Comparison of ENCODE assay signal across 8 mouse cellular contexts in the genomic region with DNA sequence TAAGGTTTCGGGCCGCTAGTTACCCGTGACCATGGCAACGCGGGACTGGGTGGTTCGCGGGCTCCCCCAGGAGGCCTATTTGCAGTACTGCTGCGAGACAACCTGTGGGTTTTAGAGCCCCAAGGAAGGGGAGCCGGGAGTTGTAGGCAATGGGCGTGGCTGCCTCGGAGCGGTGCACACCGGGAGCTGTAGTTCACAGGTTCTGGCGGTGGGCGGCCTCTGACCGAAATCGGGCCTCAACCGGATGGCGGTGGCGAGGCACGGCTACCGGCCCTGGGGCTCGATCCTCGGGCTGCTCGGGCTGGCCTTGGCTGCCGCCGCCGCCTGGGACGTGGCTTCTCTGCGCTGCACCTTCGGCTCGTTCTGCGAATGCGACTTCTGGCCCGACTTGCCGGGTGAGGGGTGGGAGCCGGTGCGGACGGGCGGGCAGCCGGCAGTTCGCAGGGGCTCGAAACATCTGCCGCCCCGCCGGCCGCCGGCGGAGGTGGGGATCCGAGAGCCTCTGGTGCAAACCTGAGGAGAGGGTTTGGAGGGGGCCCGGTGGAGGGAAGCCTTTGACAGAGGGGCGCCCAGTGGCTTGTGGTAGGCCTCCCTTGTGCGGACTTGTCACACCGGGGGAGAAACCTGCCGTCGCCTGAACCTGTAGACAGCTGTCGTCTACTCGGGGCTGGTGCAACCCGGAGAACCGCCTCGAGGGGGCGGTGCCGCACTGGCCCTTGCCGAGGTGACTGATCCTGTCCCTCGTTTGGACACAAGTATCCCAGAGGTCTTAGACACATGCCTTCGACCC. TPM values are rescaled to one million over a fixed set of nuclear protein-coding genes. Genes with fewer than 3 reads are reported as not detected.
DNase-seq lines count a peak whose midpoint lies in the region; ATAC-seq and TF ChIP-seq lines count a peak whose summit lies in the region.

A gene (plus strand): TSS at position 179 of the 790 bp plus-strand sequence.

- WGBS in forebrain, embryonic 10.5 days = under 1% methylated on average over 66 of the region's 66 CpGs
- under 1% methylated on average over 65 of the region's 66 CpGs for WGBS in heart, embryonic 15.5 days
- under 1% methylated on average over 66 of the region's 66 CpGs for WGBS in liver, embryonic 14.5 days (ENCODE audit: insufficient replicate concordance)
- under 1% methylated on average over 63 of the region's 66 CpGs for WGBS in neural tube, embryonic 11.5 days
- under 1% methylated on average over 65 of the region's 66 CpGs for WGBS in stomach, postnatal 0 days

- H3K27me3 ChIP-seq in forebrain, embryonic 10.5 days (ENCODE audit: poor library complexity, severe bottlenecking) = peaks cover 11% of the 10 kb centered on the region
- no peaks in the 10 kb centered on the region for H3K27me3 ChIP-seq in heart, embryonic 15.5 days
- no peaks in the 10 kb centered on the region for H3K27me3 ChIP-seq in liver, embryonic 14.5 days (ENCODE audit: control insufficient read depth, insufficient read depth, low read length)
- no peaks in the 10 kb centered on the region for H3K27me3 ChIP-seq in neural tube, embryonic 11.5 days (ENCODE audit: control insufficient read depth, insufficient read depth, low read length)
- H3K27me3 ChIP-seq in stomach, postnatal 0 days (ENCODE audit: control insufficient read depth, insufficient read depth, low read length) = no peaks in the 10 kb centered on the region

- ATAC-seq in heart, embryonic 15.5 days (replicated peaks; ENCODE audit: insufficient number of reproducible peaks, insufficient read depth, low FRiP score, low read depth) = peak; percentile 96
- peak; percentile 92 for ATAC-seq in liver, embryonic 14.5 days (ENCODE audit: insufficient read depth)
- peak; percentile 89 for ATAC-seq in neural tube, embryonic 11.5 days (ENCODE audit: insufficient read depth, low FRiP score, low TSS enrichment)
- ATAC-seq in stomach, postnatal 0 days (ENCODE audit: low FRiP score, low TSS enrichment) = peak; percentile 95

- peak within 1 kb of the TSS; percentile 73 for H3K4me2 ChIP-seq in heart, embryonic 15.5 days
- H3K4me2 ChIP-seq in liver, embryonic 14.5 days (ENCODE audit: low read depth) = peak within 1 kb of the TSS; percentile 97
- peak within 1 kb of the TSS; percentile 52 for H3K4me2 ChIP-seq in neural tube, embryonic 11.5 days (ENCODE audit: low read depth)
- peak within 1 kb of the TSS; percentile 69 for H3K4me2 ChIP-seq in stomach, postnatal 0 days (replicated peaks; ENCODE audit: low read depth)

- H3K4me1 ChIP-seq in forebrain, embryonic 10.5 days = peaks cover 24% of the 10 kb centered on the region
- peaks cover 6% of the 10 kb centered on the region for H3K4me1 ChIP-seq in heart, embryonic 15.5 days (replicated peaks)
- H3K4me1 ChIP-seq in liver, embryonic 14.5 days (replicated peaks; ENCODE audit: control insufficient read depth in 2 of 2, insufficient read depth in 2 of 2, low read length in 1 of 2) = no peaks in the 10 kb centered on the region
- 0 out of 2 replicates have a peak, but pooled peaks cover 4% of the 10 kb centered on the region for H3K4me1 ChIP-seq in neural tube, embryonic 11.5 days (ENCODE audit: control insufficient read depth, insufficient read depth, low read length)
- H3K4me1 ChIP-seq in stomach, postnatal 0 days (replicated peaks; ENCODE audit: control insufficient read depth, insufficient read depth) = no peaks in the 10 kb centered on the region

- TF ChIP-seq EP300 in liver, embryonic 14.5 days (IDR thresholded peaks at IDR 0.05; ENCODE audit: low read depth) = 0 out of 2 replicates have a peak, but pooled peaks have one; percentile 7
- no peak for TF ChIP-seq EP300 in stomach, postnatal 0 days (optimal IDR thresholded peaks at IDR 0.05)

- H3K9me3 ChIP-seq in forebrain, embryonic 10.5 days = no peaks in the 10 kb centered on the region
- H3K9me3 ChIP-seq in heart, embryonic 15.5 days (replicated peaks) = no peaks in the 10 kb centered on the region
- H3K9me3 ChIP-seq in liver, embryonic 14.5 days (ENCODE audit: control insufficient read depth, low read length) = no peaks in the 10 kb centered on the region
- H3K9me3 ChIP-seq in neural tube, embryonic 11.5 days (ENCODE audit: control insufficient read depth, low read length) = no peaks in the 10 kb centered on the region
- H3K9me3 ChIP-seq in stomach, postnatal 0 days (ENCODE audit: control insufficient read depth, low read length) = no peaks in the 10 kb centered on the region

- peaks cover 57% of the 10 kb centered on the region for H3K36me3 ChIP-seq in forebrain, embryonic 10.5 days (replicated peaks)
- peaks cover 31% of the 10 kb centered on the region; the same call in 1 of the 2 replicates for H3K36me3 ChIP-seq in heart, embryonic 15.5 days
- H3K36me3 ChIP-seq in liver, embryonic 14.5 days (replicated peaks; ENCODE audit: control insufficient read depth, insufficient read depth, low read depth) = no peaks in the 10 kb centered on the region
- H3K36me3 ChIP-seq in neural tube, embryonic 11.5 days (ENCODE audit: control insufficient read depth, insufficient read depth, low read length) = peaks cover 5% of the 10 kb centered on the region
- peaks cover 12% of the 10 kb centered on the region for H3K36me3 ChIP-seq in stomach, postnatal 0 days (ENCODE audit: control insufficient read depth, insufficient read depth, low read length)

- peak within 1 kb of the TSS; percentile 83 for H3K9ac ChIP-seq in heart, embryonic 15.5 days
- H3K9ac ChIP-seq in liver, embryonic 14.5 days (replicated peaks) = peak within 1 kb of the TSS; percentile 86
- H3K9ac ChIP-seq in neural tube, embryonic 11.5 days (ENCODE audit: low read length) = peak within 1 kb of the TSS; percentile 86
- H3K9ac ChIP-seq in stomach, postnatal 0 days (ENCODE audit: low read length) = peak within 1 kb of the TSS; percentile 85

- DNase-seq in CD8-positive naive resting alpha-beta T cell, adult 2 months (ENCODE audit: low read depth in 2 of 2, low spot score in 2 of 2) = peak; percentile 96
- peak; percentile 98 for DNase-seq in c-Kit-positive CD71-negative TER-119-negative erythroid progenitor cells, embryonic 14.5 days (ENCODE audit: low read depth)
- DNase-seq in forebrain, embryonic 10.5 days (ENCODE audit: extremely low spot score, low spot score) = peak; percentile 97
- DNase-seq in kidney, postnatal 25 days = peak; percentile 98 to 99
- peak; percentile 92 to 95 (median 93) for DNase-seq in liver, embryonic 14.5 days (ENCODE audit: low read depth in 3 of 3, low spot score in 3 of 3)
- peak; percentile 96 for DNase-seq in neural tube, embryonic 11.5 days (ENCODE audit: low spot score)
- DNase-seq in stomach, postnatal 0 days (ENCODE audit: low spot score) = peak; percentile 98

- peak within 1 kb of the TSS; percentile 91 for H3K27ac ChIP-seq in forebrain, embryonic 10.5 days
- peak within 1 kb of the TSS; percentile 88 for H3K27ac ChIP-seq in heart, embryonic 15.5 days
- H3K27ac ChIP-seq in liver, embryonic 14.5 days = peak within 1 kb of the TSS; percentile 40
- peak within 1 kb of the TSS; percentile 75 for H3K27ac ChIP-seq in neural tube, embryonic 11.5 days (ENCODE audit: low read depth, low read length)
- peak within 1 kb of the TSS; percentile 95 for H3K27ac ChIP-seq in stomach, postnatal 0 days (replicated peaks)

- peak; percentile 97 for TF ChIP-seq CTCF in liver, embryonic 14.5 days (IDR thresholded peaks at IDR 0.05; ENCODE audit: low read depth)
- peak; percentile 96 for TF ChIP-seq CTCF in stomach, postnatal 0 days (IDR thresholded peaks at IDR 0.05; ENCODE audit: low read depth)

- H3K4me3 ChIP-seq in forebrain, embryonic 10.5 days = peak within 1 kb of the TSS; percentile 62
- peak within 1 kb of the TSS; percentile 69 for H3K4me3 ChIP-seq in heart, embryonic 15.5 days
- peak within 1 kb of the TSS; percentile 56 to 78 for H3K4me3 ChIP-seq in liver, embryonic 14.5 days (ENCODE audit: insufficient read depth in 1 of 2, low read depth in 2 of 2, low read length in 2 of 2)
- peak within 1 kb of the TSS; percentile 64 for H3K4me3 ChIP-seq in neural tube, embryonic 11.5 days (ENCODE audit: low read depth, low read length)
- H3K4me3 ChIP-seq in stomach, postnatal 0 days (ENCODE audit: low read depth, low read length) = peak within 1 kb of the TSS; percentile 76

RNA-seq across cellular contexts. Expression of the gene that starts here (rescaled TPM):
- polyA plus RNA-seq in forebrain, embryonic 10.5 days (2016; fragmentation: Nextera tagmentation; extraction: Ambion mirVana) = 54.0 and 54.9 TPM in 2 replicates
- 31.2 and 41.1 TPM in 2 replicates for polyA plus RNA-seq in heart, embryonic 15.5 days (2015; fragmentation: Nextera tagmentation; extraction: Ambion mirVana)
- polyA plus RNA-seq in liver, embryonic 14.5 days (2012; rRNA removed) = 21.2 and 30.7 TPM in 2 replicates
- polyA plus RNA-seq in liver, embryonic 14.5 days (2014; fragmentation: Nextera tagmentation; extraction: Ambion mirVana) = 25.2 and 28.1 TPM in 2 replicates
- 59.7 and 63.1 TPM in 2 replicates for polyA plus RNA-seq in neural tube, embryonic 11.5 days (2014; fragmentation: Nextera tagmentation; extraction: Ambion mirVana)
- 45.9 and 50.3 TPM in 2 replicates for polyA plus RNA-seq in stomach, postnatal 0 days (2015; fragmentation: Nextera tagmentation; extraction: Ambion mirVana)

Comparison
In these comparisons a context has a peak if more than half of its experiments do, and no peak if none do; other contexts are left out.
1. Peak in every context shown above with its lines: DNase-seq, ATAC-seq, H3K4me3 ChIP-seq and H3K27ac ChIP-seq.
2. H3K27ac ChIP-seq: peak in every context shown above with its lines; median percentile 95 in stomach, postnatal 0 days; 91 in forebrain, embryonic 10.5 days; 88 in heart, embryonic 15.5 days; 75 in neural tube, embryonic 11.5 days; 40 in liver, embryonic 14.5 days.